Mouse (Mus musculus) liver, adult 2 months (tissue): Measurements from ENCODE around the gene Vwc2l.

Experiments
- CTCF ChIP-seq: fragments of 200-500 bp; IDR thresholded peaks from 2 replicates; pipeline ENCODE4 v1.5.1; 2011; ENCODE audit warnings: low read depth, low read length, control low read depth
- POLR2A ChIP-seq: fragments of 200-500 bp; IDR thresholded peaks from 2 replicates; pipeline ENCODE4 v1.6.1; 2011; ENCODE audit warnings: low read length, control low read depth; ENCODE audit not compliant: insufficient read depth; ENCODE audit errors: extremely low read depth

DNA sequence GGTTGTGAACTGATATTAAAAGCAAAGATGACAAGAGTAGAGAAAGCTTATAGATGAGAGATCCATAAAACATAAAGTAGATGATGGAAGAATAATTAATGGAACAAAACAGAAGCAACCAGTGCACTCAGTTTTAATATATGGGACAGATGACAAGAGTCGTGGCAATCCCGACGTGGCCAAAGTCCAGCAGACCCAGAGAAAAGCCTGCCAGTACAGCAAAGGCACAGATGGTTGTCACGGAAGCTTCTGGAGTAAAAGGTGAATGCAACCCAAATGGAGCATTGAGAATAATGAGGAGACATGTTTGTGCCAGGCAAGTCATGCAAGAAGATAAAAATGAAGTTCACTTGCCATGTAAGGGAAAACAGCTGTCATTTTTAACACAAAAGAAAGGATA is 207.5 kb downstream of the Vwc2l start:
- no peak for TF ChIP-seq POLR2A
- TF ChIP-seq CTCF = no peak
